Mouse (Mus musculus): ENCODE measurements around the gene Gm13119. TPM values are rescaled to one million over a fixed set of nuclear protein-coding genes. Genes with fewer than 3 reads are reported as not detected.

Gene Gm13119
- polyA plus RNA-seq (2015; fragmentation: Nextera tagmentation; extraction: Ambion mirVana), result not detected in 2 replicates

GRCm38 (mm10) chr4:144357642-144358041 is at the start of gene Gm13119:
TSS of gene Gm13119 (plus strand) at chr4:144357942.

DNA sequence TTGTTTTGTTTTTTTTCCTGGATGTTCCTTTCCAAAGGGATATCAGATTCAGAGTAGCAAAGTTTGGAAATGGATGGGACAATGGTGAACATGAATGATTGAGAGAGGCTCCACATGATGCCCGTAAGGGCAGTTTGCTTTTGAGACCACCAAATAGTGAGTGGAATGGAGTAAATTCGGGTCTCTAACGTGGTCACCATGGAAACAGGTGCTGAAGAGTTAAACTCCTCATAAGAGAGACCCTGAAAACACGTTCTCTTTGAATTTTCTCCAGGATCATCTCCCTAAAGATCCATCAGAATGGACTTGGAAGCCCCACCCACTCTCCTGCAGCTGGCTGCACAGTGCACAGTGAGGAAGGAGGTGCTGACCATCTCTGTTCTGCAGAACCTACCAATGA is 27.8 kb upstream of the Gm13119 start, which contains the start of gene Gm13128:
Gene Gm13128 (plus strand): TSS at position 301 of the 400 bp plus-strand sequence.

GRCm38 (mm10) chr4:144377911-144378310 is 20.2 kb downstream of the Gm13119 start, which contains the start of gene Pramef20:
TSS of gene Pramef20 (minus strand) at chr4:144377933.

DNA sequence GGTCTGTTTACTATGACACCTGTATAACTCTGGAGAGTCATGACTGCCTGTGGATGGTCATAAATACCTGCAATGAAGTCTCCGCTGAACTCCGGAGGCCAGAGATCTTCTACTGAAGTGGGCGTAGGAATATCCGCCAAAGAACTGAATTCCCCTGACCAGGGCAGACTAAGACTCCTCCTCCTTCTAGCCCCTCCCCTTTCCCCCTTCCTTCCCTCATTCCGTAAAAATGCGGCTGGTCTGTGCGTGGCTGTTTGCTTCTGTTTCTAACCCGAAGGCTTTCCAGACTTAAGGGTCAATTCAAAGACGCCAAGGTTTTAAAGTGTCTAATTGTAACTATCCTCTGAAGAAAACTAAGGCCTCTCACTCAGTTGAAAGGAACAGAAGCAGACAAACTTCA is 50.5 kb downstream of the Gm13119 start, which contains the start of gene Pramef12:
Gene Pramef12 (minus strand): TSS at position 175 of the 400 bp plus-strand sequence.

Other genes starting within 250 kb of the Gm13119 start
- not detected in 2 replicates for gene Oog3, start 195.3 kb upstream of the Gm13119 start, polyA plus RNA-seq (2015; fragmentation: Nextera tagmentation; extraction: Ambion mirVana)
- not detected in 2 replicates for gene Oog2, start 167.2 kb upstream of the Gm13119 start, polyA plus RNA-seq (2015; fragmentation: Nextera tagmentation; extraction: Ambion mirVana)
- gene C87977, start 144.6 kb upstream of the Gm13119 start, polyA plus RNA-seq (2015; fragmentation: Nextera tagmentation; extraction: Ambion mirVana), result not detected in 2 replicates
- gene Pramel5, start 77.5 kb upstream of the Gm13119 start, polyA plus RNA-seq (2015; fragmentation: Nextera tagmentation; extraction: Ambion mirVana), result not detected in 2 replicates
- not detected in 2 replicates for gene Gm13128, start 27.7 kb upstream of the Gm13119 start, polyA plus RNA-seq (2015; fragmentation: Nextera tagmentation; extraction: Ambion mirVana)
- not detected in 2 replicates for gene Pramef20, start 20.0 kb downstream of the Gm13119 start, polyA plus RNA-seq (2015; fragmentation: Nextera tagmentation; extraction: Ambion mirVana)
- gene Pramef12, start 50.5 kb downstream of the Gm13119 start, polyA plus RNA-seq (2015; fragmentation: Nextera tagmentation; extraction: Ambion mirVana), result not detected in 2 replicates
- gene 1700012P22Rik, start 80.8 kb downstream of the Gm13119 start, polyA plus RNA-seq (2015; fragmentation: Nextera tagmentation; extraction: Ambion mirVana), result not detected in 2 replicates
- not detected in 2 replicates for gene Gm9944, start 95.4 kb downstream of the Gm13119 start, polyA plus RNA-seq (2015; fragmentation: Nextera tagmentation; extraction: Ambion mirVana)
- gene Aadacl3, start 105.8 kb downstream of the Gm13119 start, polyA plus RNA-seq (2015; fragmentation: Nextera tagmentation; extraction: Ambion mirVana), result not detected in 2 replicates
- not detected in 2 replicates for gene 9430007A20Rik, start 161.9 kb downstream of the Gm13119 start, polyA plus RNA-seq (2015; fragmentation: Nextera tagmentation; extraction: Ambion mirVana)
- gene Gm13124, start 207.2 kb downstream of the Gm13119 start, polyA plus RNA-seq (2015; fragmentation: Nextera tagmentation; extraction: Ambion mirVana), result not detected in 2 replicates

Data from spleen, postnatal 0 days (tissue).